Mouse (Mus musculus): ENCODE results near the gene Grap2. TPM values are rescaled to one million over a fixed set of nuclear protein-coding genes. Genes with fewer than 3 reads are reported as not detected.

Grap2 gene
- polyA plus RNA-seq, 1 experiment: 0.14 TPM

DNA sequence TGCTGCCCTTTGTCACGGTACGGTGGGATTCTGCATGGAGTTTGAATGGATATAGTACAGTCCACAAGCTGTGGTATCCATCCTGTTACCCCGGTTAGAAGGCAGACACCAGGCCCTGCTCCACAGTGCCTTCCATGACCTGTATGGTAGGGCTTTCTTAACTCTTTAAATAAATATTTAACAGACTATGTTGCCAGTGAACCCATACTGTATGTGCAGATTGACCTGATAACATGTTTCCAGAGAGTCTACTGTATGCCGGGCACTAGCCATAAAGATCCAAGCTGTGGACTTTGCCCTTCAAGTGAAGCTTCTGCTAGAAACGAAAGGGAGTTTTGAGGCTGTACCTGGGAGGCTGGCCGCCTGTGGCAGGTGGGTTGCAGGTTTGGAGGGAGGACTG lies 102.3 kb downstream of the Grap2 start:
- no peak for DNase-seq (ENCODE audit: extremely low spot score in 1 of 2, low spot score in 1 of 2)

DNA sequence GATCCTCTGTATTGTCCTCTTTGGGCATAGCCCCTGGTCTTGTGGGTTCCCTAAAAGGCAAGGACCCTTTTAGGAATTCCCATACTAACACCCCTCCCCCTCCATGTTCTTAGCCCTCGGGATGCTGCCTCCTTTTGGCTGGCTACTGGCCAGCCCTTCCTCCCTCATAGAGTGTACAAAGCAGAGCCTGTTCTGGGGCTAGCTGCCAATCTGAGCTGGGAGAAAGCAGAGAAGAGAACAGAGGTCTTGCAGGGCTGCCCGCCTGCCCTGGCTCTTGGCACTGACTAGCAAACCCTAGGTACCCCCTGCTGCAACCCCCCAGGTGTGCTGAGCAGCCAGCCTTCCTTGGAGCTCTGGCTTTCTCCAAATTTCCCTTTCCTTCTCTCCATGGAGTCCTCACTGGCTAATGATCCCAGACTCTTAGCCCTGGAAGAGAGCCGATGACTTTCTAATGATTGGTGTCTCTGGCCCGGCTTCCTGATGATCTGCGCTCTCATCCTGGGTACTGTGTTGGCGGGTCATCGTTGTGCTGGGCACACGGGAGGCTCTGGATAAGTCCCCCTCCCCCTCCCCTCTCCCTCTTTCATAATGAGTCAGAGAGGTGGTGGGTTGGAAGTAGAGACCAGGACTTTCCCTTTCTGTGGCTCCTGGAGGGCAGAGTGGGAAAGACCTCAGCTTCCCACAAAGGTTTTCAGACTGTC lies 107.3 kb downstream of the Grap2 start:
- no peak for DNase-seq (ENCODE audit: extremely low spot score in 1 of 2, low spot score in 1 of 2)

DNA sequence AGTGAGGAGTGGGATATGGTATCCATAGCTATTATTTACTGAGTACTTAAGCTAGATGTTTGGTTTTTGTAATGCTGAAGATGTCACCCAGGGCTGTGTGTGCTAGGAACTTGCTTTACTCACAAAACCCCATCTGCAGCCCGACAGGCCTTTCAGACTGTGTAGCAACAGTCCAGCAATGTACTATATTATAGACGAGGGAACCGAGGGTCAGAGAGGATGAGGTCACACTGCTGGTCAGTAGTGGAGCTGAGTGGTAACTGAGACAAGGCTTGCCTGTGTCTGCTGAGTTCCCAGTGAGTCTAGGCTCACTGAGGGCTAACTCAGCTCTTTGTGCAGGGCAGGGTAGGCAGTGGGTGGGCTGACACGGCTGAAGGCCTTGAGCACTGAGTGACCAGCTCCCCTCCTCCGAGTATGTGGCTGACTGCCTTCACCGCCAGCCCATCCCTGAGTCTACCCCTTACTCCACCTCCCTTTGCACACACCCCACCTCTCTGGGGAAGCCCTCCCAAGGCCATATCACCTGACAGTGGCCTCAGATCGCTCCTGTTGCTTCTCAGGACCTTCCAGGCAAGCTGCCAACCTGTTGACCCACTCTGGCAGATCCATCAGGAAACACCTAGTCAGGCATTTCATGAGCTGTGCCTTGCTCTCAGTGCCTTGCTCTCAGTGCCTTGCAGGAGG lies 108.1 kb downstream of the Grap2 start:
- DNase-seq (ENCODE audit: extremely low spot score in 1 of 2, low spot score in 1 of 2): no peak

DNA sequence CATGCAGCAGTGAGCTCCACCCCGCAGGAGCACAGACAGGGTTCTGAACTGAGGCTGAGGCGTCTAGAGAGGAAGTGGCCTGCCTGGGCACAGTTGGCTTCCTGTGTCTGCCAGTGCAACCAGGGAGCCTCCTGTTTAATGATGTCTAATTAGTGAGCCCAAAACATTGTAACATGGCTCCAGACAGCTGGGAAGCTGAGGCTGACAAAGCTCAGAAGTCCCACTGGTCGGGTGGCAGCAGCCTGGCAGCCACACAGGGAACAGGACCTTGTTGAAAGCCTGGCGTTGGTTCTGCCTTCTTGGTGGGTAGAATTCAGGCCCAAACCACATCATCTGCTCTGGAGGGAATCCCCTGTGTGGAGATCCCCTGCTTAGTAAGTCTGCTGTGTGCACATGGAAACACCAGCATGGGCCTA lies 109.1 kb downstream of the Grap2 start:
- no peak for DNase-seq (ENCODE audit: extremely low spot score in 1 of 2, low spot score in 1 of 2)

DNA sequence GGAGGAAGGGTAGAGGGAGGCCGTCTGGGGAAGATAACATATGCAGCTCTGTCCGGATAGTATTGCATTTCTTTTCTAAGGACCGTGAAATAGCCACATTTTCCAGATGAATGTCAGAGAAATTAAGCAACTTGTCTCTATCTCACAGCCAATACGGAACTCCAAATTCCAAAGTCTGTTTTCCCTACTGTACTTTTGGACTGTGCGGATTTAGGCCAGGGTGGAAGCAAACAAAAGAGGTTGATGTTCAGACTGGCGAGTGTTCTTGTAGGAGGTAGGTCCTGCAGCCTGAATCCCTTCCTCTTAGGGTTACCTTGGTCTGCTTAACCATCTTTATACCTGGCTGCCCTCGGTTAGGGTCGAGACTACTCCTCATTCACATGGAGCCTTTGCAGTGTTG lies 109.9 kb downstream of the Grap2 start:
- DNase-seq (ENCODE audit: extremely low spot score in 1 of 2, low spot score in 1 of 2): no peak

DNA sequence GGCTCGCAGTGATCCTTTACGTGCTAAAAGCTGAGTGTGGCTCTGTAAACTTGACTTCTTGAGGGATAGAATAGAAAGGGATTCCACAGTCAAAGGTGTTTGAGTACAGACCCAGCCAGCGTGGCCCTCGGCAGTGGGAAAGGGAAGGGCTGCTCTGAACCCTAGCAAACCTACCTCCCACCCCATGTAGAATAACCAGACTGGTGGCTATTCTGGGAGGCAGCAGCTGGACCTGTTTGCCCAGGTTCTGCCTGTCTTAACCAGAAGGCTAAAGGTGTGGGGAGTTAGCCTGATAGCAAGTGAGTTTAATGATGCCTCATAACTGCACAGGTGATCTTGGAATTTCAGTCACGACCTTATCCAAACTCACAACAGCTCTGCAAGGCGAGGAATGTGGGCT lies 110.8 kb downstream of the Grap2 start:
- no peak for DNase-seq (ENCODE audit: extremely low spot score in 1 of 2, low spot score in 1 of 2)

DNA sequence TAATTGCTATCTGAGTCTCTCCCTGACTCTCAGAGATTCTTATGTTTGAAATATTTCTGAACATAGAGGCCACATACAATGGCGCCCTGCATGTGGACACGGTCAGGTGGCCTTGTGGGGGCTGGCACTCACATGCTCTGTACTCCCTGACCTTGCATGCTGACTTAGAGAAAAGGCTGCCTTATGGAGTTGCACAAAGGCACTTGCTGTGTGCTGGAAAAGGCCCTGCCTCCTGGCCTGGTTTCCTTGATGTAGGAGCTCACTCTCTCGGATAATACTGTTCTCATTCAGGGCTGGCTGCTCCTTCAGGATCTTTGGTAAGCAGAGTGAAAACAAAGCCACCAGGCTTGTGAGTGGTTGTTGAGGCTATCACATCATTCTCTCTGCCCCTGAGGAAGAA lies 111.6 kb downstream of the Grap2 start:
- no peak for DNase-seq (ENCODE audit: extremely low spot score in 1 of 2, low spot score in 1 of 2)

DNA sequence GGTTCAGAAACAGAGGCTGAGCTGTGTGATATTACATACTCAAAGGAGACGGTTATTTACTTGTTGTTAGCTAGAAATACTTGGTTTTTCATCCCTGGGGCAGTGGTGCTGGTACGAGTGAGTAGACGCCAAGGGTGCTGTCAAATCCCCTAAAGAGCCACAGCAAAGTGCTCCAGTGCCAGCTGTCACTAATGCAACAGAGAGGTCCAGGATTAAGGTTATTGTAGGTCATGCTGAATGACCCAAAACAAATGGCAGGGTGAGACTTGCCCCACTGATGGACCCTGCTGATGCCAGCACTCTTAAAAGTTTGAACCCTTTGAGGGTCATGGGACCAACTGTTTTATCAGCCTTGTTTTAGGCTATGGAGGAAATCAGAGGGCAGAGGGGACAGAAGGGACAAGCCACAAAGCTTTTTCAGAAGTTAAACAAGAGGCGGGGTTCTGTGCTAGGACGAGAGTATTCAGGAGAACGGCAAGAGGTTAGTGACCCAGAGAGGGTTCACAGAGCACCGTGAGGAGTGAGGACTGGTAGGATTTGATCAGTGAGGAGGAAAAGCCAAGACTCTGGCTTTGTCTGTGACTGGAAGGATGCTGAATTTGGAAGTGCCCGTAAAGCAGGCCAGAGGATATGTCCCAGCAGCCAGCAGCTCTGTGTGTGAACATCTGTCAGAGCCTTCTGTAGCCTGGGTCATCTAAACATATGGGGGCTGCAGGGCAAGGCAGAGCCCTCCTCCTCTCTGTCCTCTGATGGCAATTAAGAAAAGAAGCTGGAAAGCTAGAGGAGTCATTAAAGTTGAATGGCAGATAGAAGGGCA lies 112.6 kb downstream of the Grap2 start:
- DNase-seq (ENCODE audit: extremely low spot score in 1 of 2, low spot score in 1 of 2): no peak

DNA sequence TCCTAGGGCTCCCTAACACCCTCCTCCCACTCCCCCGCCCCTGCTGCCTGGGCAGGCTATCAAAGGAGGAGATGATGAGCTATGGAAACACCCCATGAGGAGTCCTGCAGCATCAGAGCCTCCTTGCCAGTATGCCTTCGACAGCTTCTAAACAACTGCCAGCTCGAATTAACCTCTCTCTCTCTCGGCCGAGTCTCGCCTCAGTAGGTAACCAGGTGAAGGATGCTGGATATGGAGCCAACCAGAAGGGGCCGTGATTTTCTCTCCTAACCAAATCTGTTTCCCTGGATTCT lies 113.2 kb downstream of the Grap2 start:
- no peak for DNase-seq (ENCODE audit: extremely low spot score in 1 of 2, low spot score in 1 of 2)

DNA sequence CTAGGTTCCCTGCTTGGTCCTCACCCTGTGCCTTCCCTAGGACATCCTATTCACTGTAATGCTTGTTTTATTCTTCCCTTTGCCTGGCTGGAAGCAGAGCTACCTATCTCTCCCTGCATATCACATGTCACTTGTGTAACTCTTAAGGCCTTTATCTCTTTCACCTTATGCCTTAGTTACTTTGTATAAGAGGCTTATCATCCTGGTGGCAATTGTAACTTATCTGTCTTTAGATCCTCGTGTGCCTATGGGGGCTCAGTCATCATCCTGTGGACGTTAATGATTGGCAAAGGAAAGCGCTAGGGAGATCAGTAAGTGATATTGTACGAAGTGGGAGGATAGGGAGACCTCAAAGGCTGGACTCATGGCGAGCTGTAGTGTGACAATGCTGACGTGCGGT lies 116.1 kb downstream of the Grap2 start:
- DNase-seq (ENCODE audit: extremely low spot score in 1 of 2, low spot score in 1 of 2): no peak

DNA sequence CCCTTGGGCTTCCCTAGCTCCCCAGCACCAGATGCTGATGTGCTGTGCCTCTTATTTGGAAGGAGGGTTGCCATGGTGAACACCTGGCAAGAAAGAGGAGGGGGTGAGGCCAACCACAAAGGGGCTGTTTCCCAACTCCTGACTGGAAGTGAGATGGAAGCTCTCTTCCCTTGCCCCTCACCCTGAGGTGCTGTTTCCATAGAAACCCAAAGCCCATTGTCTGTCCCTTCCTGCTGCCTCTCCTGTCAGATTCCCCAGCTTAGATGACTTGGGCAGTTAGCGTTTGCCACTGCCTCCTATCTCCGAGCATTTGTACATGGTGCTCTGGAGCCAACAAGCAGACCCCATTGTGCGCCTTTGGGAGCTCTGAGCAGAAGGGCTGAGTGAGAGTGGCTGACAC lies 121.1 kb downstream of the Grap2 start:
- no peak for DNase-seq (ENCODE audit: extremely low spot score in 1 of 2, low spot score in 1 of 2)

DNA sequence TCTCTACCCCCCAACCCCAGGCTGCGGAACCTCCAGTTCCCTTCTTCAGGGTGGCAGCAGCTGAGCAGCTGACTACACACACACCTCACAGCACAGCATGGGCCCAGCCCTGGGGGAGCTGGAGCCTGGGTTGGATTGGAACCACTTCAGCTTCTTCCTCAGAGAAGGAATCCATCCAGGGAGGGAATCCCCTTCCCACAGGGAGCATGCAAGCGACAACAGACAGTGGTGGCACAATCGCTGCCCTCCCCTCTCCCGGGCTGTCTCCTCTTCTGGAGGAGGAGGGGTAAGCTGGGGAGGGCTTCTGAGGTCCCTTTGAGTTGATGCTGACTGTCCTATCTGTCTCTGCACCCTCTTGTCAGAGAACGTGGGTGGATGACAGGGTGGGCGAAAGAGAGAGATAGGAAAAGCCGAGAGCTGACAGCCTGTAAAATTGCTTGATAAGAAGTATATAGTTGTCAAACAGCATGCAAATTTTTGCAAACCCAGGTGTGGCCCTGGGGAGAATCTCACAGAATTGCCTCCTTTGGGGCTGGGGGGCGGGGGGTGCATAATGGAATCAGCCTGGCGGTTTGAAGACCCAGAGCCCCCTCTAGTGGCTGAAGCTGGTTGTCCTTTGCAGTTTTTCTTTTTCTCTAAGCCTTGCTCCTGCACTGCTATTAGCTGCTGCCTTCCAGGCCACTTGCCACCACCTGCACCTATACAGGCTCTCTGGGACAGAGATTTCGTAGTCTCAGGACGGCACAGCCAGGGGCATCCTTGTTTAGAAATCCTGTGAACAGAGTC lies 121.9 kb downstream of the Grap2 start:
- peak; percentile 23 to 91 for DNase-seq (ENCODE audit: extremely low spot score in 1 of 2, low spot score in 1 of 2)

DNA sequence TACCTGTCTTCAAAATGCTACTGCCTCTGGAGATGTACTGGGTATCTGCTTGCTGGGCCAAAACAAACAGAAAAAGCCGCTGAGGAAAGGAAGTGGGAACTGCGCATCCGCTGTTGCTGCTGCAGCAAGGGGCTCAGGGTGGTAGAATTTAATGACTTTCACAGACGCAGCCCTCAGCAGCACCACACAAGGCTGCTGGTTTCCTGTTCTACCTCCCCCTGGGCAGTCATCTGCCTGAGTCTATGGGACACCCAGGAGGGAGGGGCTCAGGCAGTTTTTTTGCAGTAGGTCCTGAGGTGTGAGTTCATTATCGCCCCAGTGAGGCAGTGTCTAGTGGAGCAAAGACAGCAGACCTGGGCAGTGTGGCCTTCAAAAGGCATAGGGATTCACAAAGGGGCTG lies 125.2 kb downstream of the Grap2 start:
- no peak for DNase-seq (ENCODE audit: extremely low spot score in 1 of 2, low spot score in 1 of 2)

DNA sequence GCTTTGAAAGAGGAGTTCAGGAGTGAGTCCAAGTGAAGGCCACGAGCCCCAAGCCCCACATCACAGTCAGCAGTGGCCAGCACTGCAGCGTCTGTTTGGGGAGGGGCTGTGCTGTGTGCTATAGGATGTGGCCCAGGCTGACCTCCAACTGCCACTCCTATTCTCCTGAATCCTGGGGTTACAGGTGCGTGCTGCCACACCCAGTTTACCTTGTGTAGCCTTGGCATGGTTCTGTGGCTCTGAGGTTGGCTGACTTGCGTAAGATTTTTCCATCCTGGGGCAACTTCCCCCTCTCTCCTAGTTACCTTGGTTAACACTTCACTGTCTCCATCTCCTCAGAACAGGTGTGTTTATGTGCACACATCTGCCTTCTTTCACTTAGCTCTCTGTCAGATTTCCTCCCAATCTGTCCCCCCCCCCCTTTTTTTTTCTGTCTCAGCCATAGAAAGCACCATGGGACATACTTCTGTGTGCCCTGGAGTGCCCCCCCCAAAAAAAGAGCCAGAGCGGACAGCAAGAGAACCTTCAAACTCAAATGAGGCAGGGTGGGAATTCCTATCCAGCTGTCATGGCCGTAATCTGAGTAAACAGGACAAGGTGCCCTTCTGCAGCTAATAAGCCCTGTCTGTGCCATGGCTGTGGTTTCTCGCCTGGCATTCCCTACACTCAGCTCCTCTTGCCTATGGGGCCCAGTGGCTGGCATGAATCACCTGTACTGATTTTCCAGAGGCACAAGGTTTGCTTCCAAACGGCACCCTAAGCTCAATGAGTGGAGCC lies 129.3 kb downstream of the Grap2 start:
- DNase-seq (ENCODE audit: extremely low spot score in 1 of 2, low spot score in 1 of 2): no peak

Other genes starting within 250 kb of the Grap2 start
- gene Enthd1, start 7.4 kb upstream of the Grap2 start, polyA plus RNA-seq (2012; rRNA removed): 0.04 TPM in 1 of 2 replicates, not detected in the other
- 0.68 and 0.86 TPM in 2 replicates for gene Fam83f, start 99.3 kb downstream of the Grap2 start, polyA plus RNA-seq (2012; rRNA removed)
- gene Tnrc6b, start 138.7 kb downstream of the Grap2 start, polyA plus RNA-seq (2012; rRNA removed): 21.4 and 43.0 TPM in 2 replicates

Data from frontal cortex, adult 2 months (tissue).